Mouse (Mus musculus) MEL (cell line): Measurements from ENCODE around the gene Ctnnbl1. TPM values are rescaled to one million over a fixed set of nuclear protein-coding genes. Genes with fewer than 3 reads are reported as not detected.

Source experiments
- DNase-seq: peaks from one replicate; pipeline ENCODE4 v3.0.0; 2011; ENCODE audit warnings: low read depth, low spot score
- H3K27ac ChIP-seq: 2 replicates; pipeline ENCODE4 v1.5.1; 2012; ENCODE audit warnings: low read depth, mild to moderate bottlenecking, control low read depth, low read length, moderate library complexity; ENCODE audit not compliant: control insufficient read depth
- H3K27me3 ChIP-seq, 2 experiments: fragments of 150-350 bp in 1 of 2; sonication (generic) in 1 of 2; 2 replicates each; pipeline ENCODE4 v1.6.1; 2012; ENCODE audit warnings: low read length in 2 of 2, mild to moderate bottlenecking in 2 of 2, improper control_type of control experiment in 1 of 2, moderate library complexity in 1 of 2; ENCODE audit not compliant: insufficient read depth in 2 of 2, control insufficient read depth in 1 of 2
- H3K36me3 ChIP-seq, 2 experiments: 2 replicates each; pipeline ENCODE4 v1.6.1; 2012 to 2014; ENCODE audit warnings: low read length in 2 of 2, improper control_type of control experiment in 1 of 2, inconsistent platforms in 1 of 2, mild to moderate bottlenecking in 1 of 2; ENCODE audit not compliant: insufficient read depth in 2 of 2, control insufficient read depth in 1 of 2
- H3K4me1 ChIP-seq, 2 experiments: fragments of 150-350 bp in 1 of 2; sonication (generic) in 1 of 2; 2 replicates each; pipeline ENCODE4 v1.6.1; 2012; ENCODE audit warnings: low read length in 2 of 2, improper control_type of control experiment in 1 of 2, mild to moderate bottlenecking in 1 of 2; ENCODE audit not compliant: insufficient read depth in 2 of 2, control insufficient read depth in 1 of 2
- H3K4me3 ChIP-seq, 2 experiments: fragments of 150-350 bp in 1 of 2; sonication (generic) in 1 of 2; 2 replicates each; pipeline ENCODE4 v1.5.1; 2012; ENCODE audit warnings: low read depth in 2 of 2, low read length in 2 of 2, mild to moderate bottlenecking in 2 of 2, moderate library complexity in 2 of 2, control low read depth in 1 of 2, improper control_type of control experiment in 1 of 2; ENCODE audit not compliant: control insufficient read depth in 1 of 2, insufficient read depth in 1 of 2
- H3K79me2 ChIP-seq: 2 replicates; pipeline ENCODE4 v1.6.1; 2012; ENCODE audit warnings: mild to moderate bottlenecking, low read length, moderate library complexity; ENCODE audit not compliant: control insufficient read depth, poor library complexity, insufficient read depth
- H3K9ac ChIP-seq: 2 replicates; pipeline ENCODE4 v1.6.1; 2012; ENCODE audit warnings: low read depth, mild to moderate bottlenecking, control low read depth, low read length, moderate library complexity; ENCODE audit not compliant: control insufficient read depth, poor library complexity, severe bottlenecking
- H3K9me3 ChIP-seq: fragments of 150-350 bp; sonication (generic); replicated peaks from 2 replicates; pipeline ENCODE4 v1.6.1; 2012; ENCODE audit warnings: mild to moderate bottlenecking, low read length, improper control_type of control experiment, moderate library complexity; ENCODE audit not compliant: insufficient read depth
- BHLHE40 ChIP-seq: IDR thresholded peaks from 2 replicates; pipeline ENCODE4 v1.6.1; 2012; ENCODE audit warnings: low read depth, mild to moderate bottlenecking, inconsistent platforms, low read length, improper control_type of control experiment, borderline replicate concordance
- CHD1 ChIP-seq: IDR thresholded peaks from 2 replicates; pipeline ENCODE4 v1.6.1; 2012; ENCODE audit warnings: low read depth, mild to moderate bottlenecking, inconsistent platforms, low read length, improper control_type of control experiment
- CTCF ChIP-seq, 3 experiments: IDR thresholded peaks in 2 of 3; conservative IDR thresholded peaks in 1 of 3; 2 replicates each; pipeline ENCODE4 v1.5.1; 2011 to 2012; ENCODE audit warnings: low read length in 3 of 3, low read depth in 2 of 3, mild to moderate bottlenecking in 2 of 3, improper control_type of control experiment in 1 of 3, inconsistent platforms in 1 of 3, mixed read lengths in 1 of 3, moderate library complexity in 1 of 3; ENCODE audit not compliant: control insufficient read depth in 1 of 3, insufficient read depth in 1 of 3, poor library complexity in 1 of 3, severe bottlenecking in 1 of 3
- ELF1 ChIP-seq: IDR thresholded peaks from 2 replicates; pipeline ENCODE4 v1.6.1; 2014; ENCODE audit warnings: low read depth, mild to moderate bottlenecking, inconsistent platforms, low read length, improper control_type of control experiment, moderate library complexity
- EP300 ChIP-seq, 2 experiments: IDR thresholded peaks; 2 replicates each; pipeline ENCODE4 v1.6.1; 2011; ENCODE audit warnings: improper control_type of control experiment in 2 of 2, low read length in 2 of 2, low read depth in 1 of 2, mild to moderate bottlenecking in 1 of 2
- ETS1 ChIP-seq: IDR thresholded peaks from 2 replicates; pipeline ENCODE4 v1.6.1; 2012; ENCODE audit warnings: low read depth, mild to moderate bottlenecking, inconsistent platforms, low read length, improper control_type of control experiment, moderate library complexity
- GABPA ChIP-seq: IDR thresholded peaks from 2 replicates; pipeline ENCODE4 v1.6.1; 2012; ENCODE audit warnings: low read depth, mild to moderate bottlenecking, inconsistent platforms, low read length, improper control_type of control experiment, moderate library complexity
- GATA1 ChIP-seq: IDR thresholded peaks from 2 replicates; pipeline ENCODE4 v1.6.1; 2011; ENCODE audit warnings: low read depth, low read length, improper control_type of control experiment
- HCFC1 ChIP-seq: IDR thresholded peaks from 2 replicates; pipeline ENCODE4 v1.6.1; 2012; ENCODE audit warnings: low read depth, mild to moderate bottlenecking, inconsistent platforms, low read length, improper control_type of control experiment, moderate library complexity
- MEF2A ChIP-seq: IDR thresholded peaks from 2 replicates; pipeline ENCODE4 v1.6.1; 2014; ENCODE audit warnings: low read depth, mild to moderate bottlenecking, inconsistent platforms, low read length, improper control_type of control experiment; ENCODE audit not compliant: poor library complexity, insufficient replicate concordance, severe bottlenecking; ENCODE audit errors: extremely low read depth
- MXI1 ChIP-seq: IDR thresholded peaks from 2 replicates; pipeline ENCODE4 v1.6.1; 2011; ENCODE audit warnings: mild to moderate bottlenecking, low read depth, low read length, improper control_type of control experiment
- MYB ChIP-seq: IDR thresholded peaks from 2 replicates; pipeline ENCODE4 v1.6.1; 2011; ENCODE audit warnings: mild to moderate bottlenecking, low read depth, low read length, improper control_type of control experiment
- POLR2AphosphoS2 ChIP-seq: IDR thresholded peaks from 2 replicates; pipeline ENCODE4 v1.6.1; 2011; ENCODE audit warnings: low read length, improper control_type of control experiment
- SMC3 ChIP-seq: IDR thresholded peaks from 2 replicates; pipeline ENCODE4 v1.6.1; 2011; ENCODE audit warnings: low read depth, low read length, improper control_type of control experiment
- TAL1 ChIP-seq: IDR thresholded peaks from 2 replicates; pipeline ENCODE4 v1.6.1; 2012; ENCODE audit warnings: mild to moderate bottlenecking, inconsistent platforms, low read length, moderate library complexity, mixed read lengths
- TCF12 ChIP-seq: IDR thresholded peaks from 2 replicates; pipeline ENCODE4 v1.6.1; 2014; ENCODE audit warnings: low read depth, mild to moderate bottlenecking, inconsistent platforms, low read length, improper control_type of control experiment, moderate library complexity
- USF1 ChIP-seq: IDR thresholded peaks from 2 replicates; pipeline ENCODE4 v1.6.1; 2014; ENCODE audit warnings: low read depth, mild to moderate bottlenecking, inconsistent platforms, low read length, improper control_type of control experiment, moderate library complexity
- USF2 ChIP-seq, 2 experiments: IDR thresholded peaks; 2 replicates each; pipeline ENCODE4 v1.6.1; 2011 to 2012; ENCODE audit warnings: improper control_type of control experiment in 2 of 2, low read length in 2 of 2, borderline replicate concordance in 1 of 2, inconsistent platforms in 1 of 2, low read depth in 1 of 2, mild to moderate bottlenecking in 1 of 2; ENCODE audit not compliant: insufficient read depth in 1 of 2
- ZNF384 ChIP-seq: IDR thresholded peaks from 2 replicates; pipeline ENCODE4 v1.6.1; 2012; ENCODE audit warnings: low read depth, mild to moderate bottlenecking, inconsistent platforms, low read length, improper control_type of control experiment
- polyA plus RNA-seq, 2 experiments: library from polyadenylated mRNA; stranded (reverse) in 1 of 2; unstranded in 1 of 2; fragments of >175 nt in 1 of 2; fragments of >200 nt in 1 of 2; gene quantifications; 2 replicates each; pipeline versions ENCODE4 v1.2.1 to v1.2.4; 2012; ENCODE audit warnings: low replicate concordance in 2 of 2, low read depth in 1 of 2; ENCODE audit not compliant: insufficient read length in 2 of 2, insufficient read depth in 1 of 2, missing spikeins in 1 of 2
- total RNA-seq: library from RNA; depleted of rRNA; stranded (reverse); fragments of 300-350 nt; gene quantifications from 2 replicates; pipeline ENCODE4 v1.2.3, GENCODE M21; 2012

Gene Ctnnbl1
- total and polyA plus RNA-seq, 3 experiments = 60.7 to 61.7 TPM; not detected in 1

- no peak overlapping the region for H3K4me3 ChIP-seq
- no peaks in the 10 kb centered on the region for H3K36me3 ChIP-seq
- TF ChIP-seq MEF2A (no peak), ZNF384 (no peak), USF1 (no peak), ETS1 (0 out of 2 replicates have a peak, but pooled peaks have one; percentile 36), MYB (no peak), BHLHE40 (no peak), SMC3 (no peak), ELF1 (no peak), CHD1 (no peak), MXI1 (no peak), EP300 (IDR thresholded peaks at IDR 0.05; ENCODE audit: low read depth in 1 of 2, low read length in 2 of 2) (peak in 1 of 2 experiments; percentile 60; a peak in 1 of 4 replicates), HCFC1 (no peak), TCF12 (peak; percentile 67), USF2 (IDR thresholded peaks at IDR 0.05; ENCODE audit: borderline replicate concordance in 1 of 2, insufficient read depth in 1 of 2, low read depth in 1 of 2, low read length in 2 of 2) (no peak), TAL1 (no peak), GABPA (no peak), GATA1 (peak; percentile 72), POLR2AphosphoS2 (no peak)
- DNase-seq = peak; percentile 29
- H3K27me3 ChIP-seq = no peaks in the 10 kb centered on the region
- no peaks in the 10 kb centered on the region for H3K9me3 ChIP-seq
- H3K79me2 ChIP-seq = no peaks in the 10 kb centered on the region
- peaks cover 0 to 7% of the 10 kb centered on the region in 2 experiments; a peak in 2 of 4 replicates for H3K4me1 ChIP-seq
- no peak overlapping the region for H3K9ac ChIP-seq
- no peak overlapping the region for H3K27ac ChIP-seq
These were observed 198.4 kb downstream of the Ctnnbl1 start for GRCm38 (mm10) chr2:157935444-157936171.

- TF ChIP-seq POLR2AphosphoS2 = no peak
- no peak for TF ChIP-seq USF2 (IDR thresholded peaks at IDR 0.05; ENCODE audit: borderline replicate concordance in 1 of 2, insufficient read depth in 1 of 2, low read depth in 1 of 2, low read length in 2 of 2)
- TF ChIP-seq CTCF (IDR thresholded peaks at IDR 0.05 in 2 of 3, conservative IDR thresholded peaks at IDR 0.05 in 1 of 3; ENCODE audit: control insufficient read depth in 1 of 3, insufficient read depth in 1 of 3, low read depth in 2 of 3, low read length in 3 of 3, poor library complexity in 1 of 3, severe bottlenecking in 1 of 3) = peak; percentile 24 to 34 (median 24); a peak in 3 of 6 replicates
- Histone ChIP-seq H3K4me1 (peaks cover 0 to 7% of the 10 kb centered on the region in 2 experiments; a peak in 2 of 4 replicates), H3K9me3 (no peaks in the 10 kb centered on the region), H3K79me2 (no peaks in the 10 kb centered on the region), H3K27me3 (no peaks in the 10 kb centered on the region), H3K9ac (no peak overlapping the region), H3K4me3 (no peak overlapping the region), H3K27ac (no peak overlapping the region), H3K36me3 (no peaks in the 10 kb centered on the region)
- DNase-seq = no peak
These were observed 199.5 kb downstream of the Ctnnbl1 start for GRCm38 (mm10) chr2:157936676-157937075.
